Mouse (Mus musculus): Measurements from ENCODE around the gene Taf5l.

DNA sequence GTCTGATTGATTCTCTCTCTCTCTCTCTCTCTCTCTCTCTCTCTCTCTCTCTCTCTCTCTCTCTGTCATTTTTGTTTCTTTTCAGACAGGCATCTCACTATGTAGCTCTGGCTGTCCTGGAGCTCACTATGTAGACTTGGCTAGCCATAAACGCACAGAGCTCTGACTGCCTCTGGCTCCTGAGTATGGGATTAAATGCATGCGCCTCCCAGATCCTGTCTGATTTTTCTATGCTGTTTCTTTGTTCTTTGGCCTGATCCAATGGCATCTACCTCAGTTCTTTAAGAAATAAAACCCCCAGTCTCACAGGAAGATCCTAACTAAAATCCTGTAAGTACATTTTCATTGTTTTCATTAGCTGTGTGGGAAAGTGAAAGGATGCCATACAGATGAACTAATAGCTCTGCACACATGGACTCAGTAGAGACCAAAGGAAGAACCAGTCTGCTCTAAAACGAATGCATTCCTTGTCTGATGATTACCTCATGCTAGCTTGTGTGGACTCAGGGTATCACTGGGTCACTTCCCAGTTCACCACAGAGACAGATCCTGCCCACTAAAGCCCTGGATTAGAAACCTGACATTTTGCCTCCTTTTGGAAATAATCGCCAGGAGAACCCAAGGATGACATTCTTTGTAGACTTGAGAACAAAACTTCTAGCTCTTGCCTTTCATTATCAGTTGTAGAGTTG is 46.0 kb upstream of the Taf5l start:
- no peak for TF ChIP-seq CTCF (IDR thresholded peaks at IDR 0.05; ENCODE audit: low read depth, low read length)
- TF ChIP-seq GATA2 (IDR thresholded peaks at IDR 0.05; ENCODE audit: borderline replicate concordance, low read depth, low read length), result no peak
- TF ChIP-seq GATA1 (IDR thresholded peaks at IDR 0.05; ENCODE audit: borderline replicate concordance, low read length), result no peak
- TF ChIP-seq TAL1 (conservative IDR thresholded peaks at IDR 0.05; ENCODE audit: low read depth, low read length), result no peak
- TF ChIP-seq POLR2AphosphoS5 (IDR thresholded peaks at IDR 0.05; ENCODE audit: insufficient replicate concordance, low read depth, low read length), result no peak
